Mouse (Mus musculus) bone marrow macrophage, adult 2 months (primary cell): Measurements from ENCODE around the gene Cdca3.

Source experiments
- CTCF ChIP-seq: IDR thresholded peaks from 2 replicates; pipeline ENCODE4 v1.5.1; 2012; ENCODE audit warnings: low read depth, mild to moderate bottlenecking, low read length, moderate library complexity
- POLR2A ChIP-seq: IDR thresholded peaks from 2 replicates; pipeline ENCODE4 v1.6.1; 2012; ENCODE audit warnings: mild to moderate bottlenecking, low read depth, low read length, borderline replicate concordance

DNA sequence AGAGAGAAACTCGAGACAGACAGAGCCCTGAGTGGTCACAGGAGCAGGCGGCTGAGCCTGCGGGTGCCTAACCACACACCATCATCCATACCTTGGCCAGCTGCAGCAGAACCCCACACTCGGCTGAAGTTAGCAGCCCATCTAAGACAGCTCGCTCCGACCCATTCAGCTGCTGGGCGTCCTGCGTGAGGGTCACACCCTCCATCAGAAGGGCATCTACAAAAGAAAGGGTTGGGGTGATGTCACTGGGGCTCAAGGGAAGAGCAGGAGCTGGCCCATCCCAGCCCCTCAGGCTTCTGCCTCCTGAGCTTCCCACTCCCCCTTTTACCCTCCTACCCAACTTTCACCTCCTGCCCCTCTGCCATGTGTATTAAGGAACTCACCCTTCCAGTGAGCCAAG, 21.2 kb downstream of the Cdca3 start:
- TF ChIP-seq CTCF (no peak), POLR2A (no peak)
